Mouse (Mus musculus) left cerebral cortex, postnatal 14 days (tissue): Measurements from ENCODE around the gene Atpif1. TPM values are rescaled to one million over a fixed set of nuclear protein-coding genes. Genes with fewer than 3 reads are reported as not detected.
A peak's percentile ranks its signal among the peaks of the same experiment; 100 is the strongest.
"Not testable (repeated sequence)": the region's sequence is repeated elsewhere in the genome, so short reads cannot be mapped to it uniquely, and the experiment has no call there.

ENCODE experiments used
- DNase-seq, 2 experiments: peaks; one replicate each; pipeline ENCODE4 v3.0.0; 2021 to 2022; ENCODE audit warnings: low spot score in 2 of 2, mixed read lengths in 1 of 2
- intact Hi-C: fragments of 180-260 bp; cut with DNase I; formaldehyde crosslinking; loops from one replicate; pipeline ENCODE4 v1.15.1; 2025
- long read RNA-seq, 2 experiments: library from polyadenylated mRNA; stranded (forward); transcript quantifications; one replicate each; pipeline ENCODE4 v2.0.0; 2021
- total RNA-seq, 2 experiments: library from RNA; stranded (reverse); gene quantifications; 2 replicates each; pipeline ENCODE4 v1.2.3; 2021

Gene Atpif1
- 100 to 1,000 TPM; 629 to 641 TPM for total RNA-seq
- long read RNA-seq, experiment 1, transcript Atpif1-201 (3 exons, 539 nt) = major isoform, 302 of 317 reads
- long read RNA-seq, experiment 1, transcript Atpif1-202 (2 exons, 1,014 nt) = minor isoform, 5 of 317 reads
- long read RNA-seq, experiment 1, partial matches to known transcripts = 0 of 317 reads
- long read RNA-seq, experiment 1, other reads (novel, unspliced or antisense) = 8 of 317 reads
- long read RNA-seq, experiment 2, transcript Atpif1-202 (2 exons, 1,014 nt) = minor isoform, 5 of 301 reads
- long read RNA-seq, experiment 2, transcript Atpif1-201 (3 exons, 539 nt) = major isoform, 272 of 301 reads
- long read RNA-seq, experiment 2, partial matches to known transcripts = 6 of 301 reads
- long read RNA-seq, experiment 2, other reads (novel, unspliced or antisense) = 16 of 301 reads

DNA sequence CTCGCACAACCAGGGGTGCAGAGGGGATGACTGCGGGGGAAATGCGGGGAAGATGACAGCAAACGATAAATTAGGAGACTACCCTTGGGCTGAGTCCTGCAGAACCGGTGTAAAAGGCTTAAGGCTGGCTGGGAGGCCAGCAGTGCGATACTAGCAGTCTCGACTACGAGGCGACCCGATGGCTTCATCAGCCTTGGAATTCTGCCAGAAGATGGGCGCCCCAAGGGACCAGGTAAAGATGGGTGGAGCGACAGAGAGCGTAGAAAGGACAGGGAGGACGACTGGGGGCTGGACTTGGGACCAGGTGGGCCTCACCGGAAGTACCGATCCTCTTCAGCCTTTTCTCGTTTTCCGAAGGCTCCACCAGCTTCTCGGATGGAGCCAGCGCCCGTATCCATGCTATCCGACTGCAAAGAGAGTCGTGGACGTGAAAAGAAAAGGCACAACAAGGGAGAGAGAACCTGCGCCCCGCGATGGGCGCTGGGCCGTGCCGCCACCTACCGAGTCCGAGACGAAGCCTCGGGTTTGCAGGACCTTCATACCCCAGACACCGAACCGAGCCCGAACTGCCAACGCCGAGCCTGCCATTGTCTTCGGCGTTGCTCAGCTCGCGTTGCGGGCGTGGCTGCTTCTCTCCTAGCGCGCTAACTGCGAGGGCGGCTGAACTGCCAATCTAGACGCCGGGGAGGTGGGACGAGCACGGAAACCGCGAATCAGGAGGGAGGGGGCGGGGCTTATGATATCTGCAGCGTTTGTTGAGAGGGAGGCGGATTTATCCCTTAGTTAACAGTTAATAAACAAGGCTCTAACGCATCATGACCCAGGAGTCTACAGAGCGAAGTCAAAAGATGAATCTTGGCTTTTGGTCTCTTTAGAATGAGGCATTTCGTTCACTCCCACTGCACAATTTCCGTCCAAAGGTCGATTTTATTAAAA is at the start of gene Atpif1:
TSS of gene Atpif1 (minus strand) at position 679 of the 936 bp plus-strand sequence.
- peak; percentile 90 to 91 for DNase-seq
- intact Hi-C loops = no loop called here

GRCm38 (mm10) chr4:132574809-132575347 is 41.4 kb upstream of the Atpif1 start:
- intact Hi-C loops = loop anchor here (5.0 kb wide), 1 partner anchor 47 kb away; no protein-coding TSS in a partner anchor
- no peak for DNase-seq

- peak in 1 of 2 experiments; percentile 44 for DNase-seq
Measured at GRCm38 (mm10) chr4:132573327-132573726, 39.9 kb upstream of the Atpif1 start.

DNA sequence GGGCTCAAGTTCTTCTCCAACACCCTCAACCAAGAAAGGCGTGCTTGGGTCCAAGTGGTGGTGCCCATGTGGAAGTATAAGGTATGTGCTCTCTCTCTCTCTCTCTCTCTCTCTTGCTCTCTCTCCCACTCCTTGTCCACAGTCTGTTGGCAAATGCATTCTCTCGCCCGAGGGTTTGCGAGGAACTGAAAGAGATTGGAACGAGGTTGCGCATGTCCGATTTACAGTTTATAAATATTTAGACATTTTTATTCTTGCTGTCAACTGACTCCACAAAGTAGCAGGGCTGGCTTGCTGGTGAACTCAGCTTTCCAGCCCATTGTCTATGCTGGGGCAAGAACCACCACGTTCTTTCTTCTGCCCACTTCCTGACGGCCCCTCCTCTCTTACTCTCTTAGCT is 37.7 kb upstream of the Atpif1 start:
- intact Hi-C loops = loop anchor here (5.0 kb wide), 1 partner anchor 51 kb away; no protein-coding TSS in a partner anchor
- DNase-seq = no peak

More at GRCm38 (mm10) chr4:132573327-132573726, 39.9 kb upstream of the Atpif1 start:
- intact Hi-C loops = loop anchor here (5.0 kb wide), 1 partner anchor 49 kb away; no protein-coding TSS in a partner anchor

- DNase-seq = no peak
- intact Hi-C loops = loop anchor here (5.0 kb wide), 1 partner anchor 68 kb away; the partner anchor contains the start of gene Eya3
Measured at GRCm38 (mm10) chr4:132569115-132569514, 35.7 kb upstream of the Atpif1 start.

DNA sequence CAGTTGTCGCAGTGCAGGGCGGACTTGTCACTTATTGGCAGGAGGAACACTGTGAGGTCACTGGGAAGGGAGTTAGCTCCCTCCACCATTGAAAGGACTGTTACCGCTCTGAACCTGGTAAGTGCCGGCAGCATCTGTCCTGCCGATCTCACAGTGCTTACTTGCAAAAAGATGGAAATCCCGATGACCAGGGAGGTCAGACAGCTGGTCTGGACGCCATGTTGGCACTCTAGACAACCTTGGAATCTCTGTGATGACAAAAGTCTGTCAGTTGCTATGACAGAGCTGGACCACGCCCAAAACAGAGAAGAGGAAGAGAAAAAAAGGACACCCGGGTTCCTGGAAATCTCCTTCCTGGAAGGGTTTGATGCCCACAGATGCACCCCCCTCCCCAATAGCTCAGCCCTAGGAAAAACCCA is 33.9 kb upstream of the Atpif1 start:
- intact Hi-C loops = loop anchor here (5.0 kb wide), 1 partner anchor 70 kb away; the partner anchor contains the start of gene Eya3
- DNase-seq = no peak

GRCm38 (mm10) chr4:132565089-132565747 is 31.8 kb upstream of the Atpif1 start:
- DNase-seq = peak in 1 of 2 experiments; percentile 46
- intact Hi-C loops = loop anchor here (5.0 kb wide), 1 partner anchor 72 kb away; the partner anchor contains the start of gene Eya3

DNA sequence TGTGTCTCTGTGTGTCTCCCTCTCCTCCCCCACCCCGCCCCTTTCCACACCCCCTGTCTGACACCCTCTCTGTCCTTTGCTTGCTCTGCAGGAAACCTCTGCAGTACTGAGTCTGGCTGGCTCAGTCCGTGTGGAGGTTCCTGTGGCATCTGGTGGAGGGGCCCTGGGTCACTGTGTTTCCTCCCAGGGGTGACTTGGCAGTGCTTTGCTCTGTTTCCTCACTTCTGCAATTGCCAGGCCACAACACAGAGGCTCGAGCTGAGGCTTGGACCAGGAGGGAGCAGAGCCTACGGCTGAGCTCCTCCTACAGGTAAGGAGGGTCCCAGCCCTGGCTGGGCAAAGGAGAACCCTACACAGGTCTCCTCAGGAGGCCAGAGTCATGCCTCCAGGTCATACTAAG is 30.5 kb upstream of the Atpif1 start, which contains the start of gene Ptafr:
TSS of gene Ptafr (plus strand) at position 103 of the 400 bp plus-strand sequence.
- peak; percentile 35 to 37 for DNase-seq

DNA sequence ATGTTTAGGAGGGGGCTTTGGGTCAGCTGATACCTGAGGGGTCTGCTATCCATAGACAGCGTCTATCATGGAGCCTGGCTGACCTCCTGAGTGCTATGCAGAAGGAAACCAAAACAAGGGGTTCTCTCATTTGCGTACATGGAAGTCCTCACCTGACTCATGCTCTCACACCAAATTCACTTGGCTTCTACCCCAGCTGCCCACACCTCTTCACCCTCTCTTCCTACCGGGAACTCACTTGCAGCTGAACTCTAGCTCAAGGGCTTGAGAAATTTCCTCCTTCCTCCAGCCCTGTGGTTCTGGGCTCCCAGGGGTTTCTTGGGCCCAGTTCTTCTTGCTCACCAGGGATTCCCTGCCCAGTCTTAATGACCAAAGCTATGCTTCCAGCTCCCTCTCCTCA is 29.8 kb upstream of the Atpif1 start:
- intact Hi-C loops = no loop called here
- no peak for DNase-seq

More for the DNA sequence above, 30.5 kb upstream of the Atpif1 start, which contains the start of gene Ptafr:
- intact Hi-C loops = no loop called here

DNA sequence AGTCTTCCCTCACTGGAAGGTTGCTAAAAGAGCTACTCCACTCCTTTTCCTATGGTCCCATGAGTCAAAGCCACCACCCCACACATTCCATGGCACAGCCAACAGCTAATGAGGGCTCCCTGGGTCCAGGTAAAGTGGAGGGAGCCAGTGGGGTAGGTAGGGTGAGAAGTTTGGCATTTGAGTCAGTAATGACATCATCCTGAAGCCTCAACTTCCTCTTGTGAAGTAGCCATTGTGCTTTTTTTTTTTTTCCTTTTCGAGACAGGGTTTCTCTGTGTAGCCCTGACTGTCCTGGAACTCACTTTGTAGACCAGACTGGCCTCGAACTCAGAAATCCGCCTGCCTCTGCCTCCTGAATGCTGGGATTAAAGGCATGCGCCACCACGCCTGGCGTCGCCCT is 22.1 kb upstream of the Atpif1 start:
- DNase-seq, intact Hi-C loops: not testable (repeated sequence)

GRCm38 (mm10) chr4:132554653-132555052 is 21.2 kb upstream of the Atpif1 start:
- DNase-seq = no peak
- intact Hi-C loops = loop anchor here (5.0 kb wide), 1 partner anchor 123 kb away; no protein-coding TSS in a partner anchor

GRCm38 (mm10) chr4:132554221-132554620 is 20.8 kb upstream of the Atpif1 start:
- intact Hi-C loops = loop anchor here (5.0 kb wide), 1 partner anchor 123 kb away; no protein-coding TSS in a partner anchor
- DNase-seq = no peak

DNA sequence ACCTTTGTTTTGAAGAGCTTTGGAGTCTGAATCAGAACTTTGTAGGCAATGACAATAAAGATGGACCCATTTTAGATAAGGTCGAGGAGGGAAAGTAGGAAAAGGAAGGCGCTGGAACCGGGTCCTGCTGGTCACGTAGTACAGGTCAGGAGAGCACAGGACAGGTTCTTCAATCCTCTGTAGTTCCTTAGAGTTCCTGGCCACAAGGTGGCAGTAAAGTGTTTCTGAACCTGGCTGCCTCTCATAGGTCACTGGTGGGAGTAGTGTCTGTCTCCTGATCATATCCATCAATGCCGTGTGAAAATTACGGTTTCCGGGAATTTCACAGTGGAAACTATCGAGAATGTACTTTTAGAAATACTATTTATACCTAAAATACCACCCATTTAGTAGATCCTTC is 12.4 kb upstream of the Atpif1 start:
- peak; percentile 51 to 69 for DNase-seq
- intact Hi-C loops = loop anchor here (2.0 to 5.0 kb wide), 2 partner anchors 71 to 91 kb away; no protein-coding TSS in a partner anchor

- DNase-seq = peak in 1 of 2 experiments; percentile 26
- intact Hi-C loops = no loop called here
Measured at GRCm38 (mm10) chr4:132542724-132543123, 9.3 kb upstream of the Atpif1 start.

DNA sequence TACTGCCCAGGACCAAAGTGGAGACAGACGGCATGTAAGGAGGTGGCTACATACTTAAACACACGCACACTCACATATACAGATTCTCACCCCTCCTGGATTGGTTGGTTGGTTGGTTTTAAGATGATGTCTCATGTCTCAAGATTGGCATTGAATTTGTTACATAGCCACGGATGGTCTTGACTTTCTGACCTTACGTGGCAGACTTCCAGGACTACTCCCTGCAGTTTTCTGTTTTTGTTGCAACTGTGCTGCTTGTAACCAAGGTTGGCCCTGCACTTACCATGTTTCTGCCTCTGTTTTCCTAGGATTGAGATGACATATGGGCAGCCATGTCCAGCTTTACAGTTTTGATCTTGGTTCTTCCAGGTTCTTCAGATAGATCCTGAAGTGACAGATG is 8.0 kb upstream of the Atpif1 start:
- no peak for DNase-seq
- intact Hi-C loops = no loop called here

- DNase-seq = no peak
- intact Hi-C loops = no loop called here
Measured at GRCm38 (mm10) chr4:132539481-132539880, 6.0 kb upstream of the Atpif1 start.

DNA sequence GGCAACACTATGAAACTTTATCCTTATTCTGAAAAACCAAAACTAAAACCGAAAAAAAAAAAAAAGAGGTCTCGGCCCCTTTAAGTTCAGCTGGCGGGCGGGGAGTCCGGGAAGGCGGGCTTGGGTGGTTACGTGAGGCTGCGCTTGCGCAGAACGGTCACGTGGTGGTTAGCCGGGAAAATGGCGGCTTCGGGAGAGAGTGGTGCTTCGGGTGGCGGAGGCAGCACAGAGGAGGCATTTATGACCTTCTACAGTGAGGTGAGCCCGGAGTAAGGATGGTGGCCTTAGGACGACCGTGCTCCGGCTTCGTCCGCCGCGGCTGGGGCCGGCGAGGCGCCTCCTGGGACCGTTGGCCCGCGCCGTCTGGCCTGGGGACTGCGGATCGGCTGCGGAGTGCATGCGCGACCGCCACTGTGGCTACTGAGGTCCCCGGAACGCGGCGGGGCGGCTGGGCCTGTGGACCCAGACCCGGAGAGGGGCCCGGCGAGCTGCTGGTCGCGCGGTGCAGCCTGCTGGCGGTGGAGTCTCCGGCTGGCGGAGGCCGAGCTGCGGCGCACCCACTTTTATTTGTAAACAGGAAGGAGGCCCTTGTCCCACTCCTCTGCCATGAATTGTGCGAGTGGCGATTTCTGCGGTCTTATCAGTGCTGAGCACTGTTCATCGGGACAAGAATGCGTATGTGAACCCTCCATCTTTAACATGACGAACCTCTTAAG is 2.1 kb upstream of the Atpif1 start, which contains the start of gene Dnajc8:
TSS of gene Dnajc8 (plus strand) at position 145 of the 716 bp plus-strand sequence.
- intact Hi-C loops = no loop called here
- peak; percentile 93 to 97 for DNase-seq

DNA sequence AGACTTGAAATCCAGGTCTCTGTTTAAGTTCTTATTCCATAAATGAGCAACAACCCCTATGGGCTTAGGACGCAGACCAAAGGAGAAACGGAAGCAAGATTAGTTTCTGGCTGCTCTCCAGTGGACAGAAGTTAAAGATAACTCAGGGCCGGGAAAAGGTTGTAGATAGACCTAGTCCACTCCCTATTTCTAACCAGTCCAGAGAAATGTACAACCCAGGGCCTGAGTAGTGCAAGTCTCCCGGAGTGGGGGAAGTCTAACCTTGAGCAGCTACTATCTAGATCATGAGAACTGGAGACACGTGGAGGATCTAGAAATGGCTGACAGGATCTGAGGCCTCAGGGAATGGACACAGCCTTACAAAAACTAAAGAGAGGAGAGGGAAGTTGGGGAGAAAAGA is 963 bp downstream of the Atpif1 start:
- intact Hi-C loops = no loop called here
- DNase-seq = no peak
